Mouse (Mus musculus): ENCODE measurements around the gene Cd19.
"Not testable (repeated sequence)": the region's sequence is repeated elsewhere in the genome, so short reads cannot be mapped to it uniquely, and the experiment has no call there.

Cd19 gene

GRCm38 (mm10) chr7:126435801-126436200 is 21.1 kb upstream of the Cd19 start:
- no peak for DNase-seq (ENCODE audit: low spot score in 2 of 2)

GRCm38 (mm10) chr7:126434726-126435125 is 20.0 kb upstream of the Cd19 start:
- no peak for DNase-seq (ENCODE audit: low spot score in 2 of 2)

GRCm38 (mm10) chr7:126430167-126430566 is 15.5 kb upstream of the Cd19 start:
- DNase-seq (ENCODE audit: low spot score in 2 of 2), result no peak

GRCm38 (mm10) chr7:126429503-126429898 is 14.8 kb upstream of the Cd19 start:
- no peak for DNase-seq (ENCODE audit: low spot score in 2 of 2)

GRCm38 (mm10) chr7:126428631-126429502 is 14.2 kb upstream of the Cd19 start, which contains the start of gene Rabep2:
Gene Rabep2, plus strand, starts transcription at chr7:126428759.
- peak; percentile 94 to 95 for DNase-seq (ENCODE audit: low spot score in 2 of 2)

- DNase-seq (ENCODE audit: low spot score in 2 of 2), result no peak
Measured at GRCm38 (mm10) chr7:126428154-126428553, 13.5 kb upstream of the Cd19 start.

GRCm38 (mm10) chr7:126427323-126427860 is 12.7 kb upstream of the Cd19 start:
- DNase-seq (ENCODE audit: low spot score in 2 of 2), result no peak

- no peak for DNase-seq (ENCODE audit: low spot score in 2 of 2)
Measured at GRCm38 (mm10) chr7:126424161-126424560, 9.5 kb upstream of the Cd19 start.

GRCm38 (mm10) chr7:126421756-126422155 is 7.1 kb upstream of the Cd19 start:
- DNase-seq (ENCODE audit: low spot score in 2 of 2), result no peak

GRCm38 (mm10) chr7:126418496-126418895 is 3.8 kb upstream of the Cd19 start:
- DNase-seq (ENCODE audit: low spot score in 2 of 2), result no peak

GRCm38 (mm10) chr7:126417606-126418005 is 2.9 kb upstream of the Cd19 start:
- no peak for DNase-seq (ENCODE audit: low spot score in 2 of 2)

GRCm38 (mm10) chr7:126417045-126417444 is 2.4 kb upstream of the Cd19 start:
- no peak for DNase-seq (ENCODE audit: low spot score in 2 of 2)

GRCm38 (mm10) chr7:126416615-126417014 is 1.9 kb upstream of the Cd19 start:
- DNase-seq (ENCODE audit: low spot score in 2 of 2), result no peak

- no peak for DNase-seq (ENCODE audit: low spot score in 2 of 2)
Measured at GRCm38 (mm10) chr7:126411061-126411460, 3.6 kb downstream of the Cd19 start.

GRCm38 (mm10) chr7:126408686-126409085 is 6.0 kb downstream of the Cd19 start:
- DNase-seq (ENCODE audit: low spot score in 2 of 2), result no peak

- not testable (repeated sequence) for DNase-seq (ENCODE audit: low spot score in 2 of 2)
Measured at GRCm38 (mm10) chr7:126402518-126402917, 12.2 kb downstream of the Cd19 start.

- DNase-seq (ENCODE audit: low spot score in 2 of 2), result peak; percentile 76 to 78
Measured at GRCm38 (mm10) chr7:126399548-126399947, 15.1 kb downstream of the Cd19 start.

- no peak for DNase-seq (ENCODE audit: low spot score in 2 of 2)
Measured at GRCm38 (mm10) chr7:126397822-126398221, 16.9 kb downstream of the Cd19 start.

GRCm38 (mm10) chr7:126397221-126397620 is 17.5 kb downstream of the Cd19 start:
- DNase-seq (ENCODE audit: low spot score in 2 of 2), result no peak

GRCm38 (mm10) chr7:126396298-126397119 is 18.2 kb downstream of the Cd19 start, which contains the start of gene Nfatc2ip:
Gene Nfatc2ip, minus strand, starts transcription at chr7:126396737.
- peak; percentile 97 to 100 for DNase-seq (ENCODE audit: low spot score in 2 of 2)

- DNase-seq (ENCODE audit: low spot score in 2 of 2), result not testable (repeated sequence)
Measured at GRCm38 (mm10) chr7:126392086-126392884, 22.4 kb downstream of the Cd19 start.

Data from frontal cortex, postnatal 36 days (tissue).